Mouse (Mus musculus) midbrain, embryonic 16.5 days (tissue): ENCODE results near the gene Ckap2l. TPM values are rescaled to one million over a fixed set of nuclear protein-coding genes. Genes with fewer than 3 reads are reported as not detected.

Experiments
- ATAC-seq: fragments of 200-750 bp; cut with Nextera tagmentation; 2 replicates; pipeline ENCODE4 v1.8.0; 2017; ENCODE audit warnings: moderate TSS enrichment
- H3K27ac ChIP-seq: fragments of 300-500 bp; sonication (generic); 2 replicates; pipeline ENCODE4 v1.5.1; 2014; ENCODE audit warnings: mild to moderate bottlenecking, low read length, mixed read lengths
- H3K27me3 ChIP-seq: fragments of 300-500 bp; sonication (generic); 2 replicates; pipeline ENCODE4 v1.6.1; 2014; ENCODE audit warnings: low read depth, low read length, mixed read lengths; ENCODE audit not compliant: control insufficient read depth, insufficient read depth
- H3K36me3 ChIP-seq: fragments of 300-500 bp; sonication (generic); 2 replicates; pipeline ENCODE4 v1.6.1; 2014; ENCODE audit warnings: mild to moderate bottlenecking, low read length, moderate library complexity, mixed read lengths; ENCODE audit not compliant: control insufficient read depth, insufficient read depth
- H3K4me1 ChIP-seq: fragments of 300-500 bp; sonication (generic); 2 replicates; pipeline ENCODE4 v1.6.1; 2014; ENCODE audit warnings: mild to moderate bottlenecking, low read length, mixed read lengths; ENCODE audit not compliant: control insufficient read depth, insufficient read depth
- H3K4me2 ChIP-seq: fragments of 300-500 bp; sonication (generic); 2 replicates; pipeline ENCODE4 v1.6.1; 2014; ENCODE audit warnings: mild to moderate bottlenecking, low read length, mixed read lengths
- H3K4me3 ChIP-seq: fragments of 300-500 bp; sonication (generic); 2 replicates; pipeline ENCODE4 v1.5.1; 2014; ENCODE audit warnings: low read depth, mild to moderate bottlenecking, low read length, moderate library complexity, mixed read lengths
- H3K9ac ChIP-seq: fragments of 300-500 bp; sonication (generic); 2 replicates; pipeline ENCODE4 v1.6.1; 2014; ENCODE audit warnings: low read depth, low read length, mixed read lengths
- H3K9me3 ChIP-seq: fragments of 300-500 bp; sonication (generic); replicated peaks from 2 replicates; pipeline ENCODE4 v1.6.1; 2014; ENCODE audit warnings: mild to moderate bottlenecking, low read length, mixed read lengths; ENCODE audit not compliant: control insufficient read depth, poor library complexity, severe bottlenecking
- WGBS: fragments of 180-500 bp; shearing (Covaris S2); extraction: QIAGEN DNeasy Blood & Tissue Kit; methylation state at CpG from one replicate; pipeline ENCODE4 v1.1.7; 2014; 5-methylcytosine and 5-hydroxymethylcytosine counted together
- polyA plus RNA-seq: library from polyadenylated mRNA; unstranded; fragments of >200 nt; fragmentation: Nextera tagmentation; extraction: Ambion mirVana; gene quantifications from 2 replicates; pipeline ENCODE4 v1.2.1, GENCODE M21; 2015

The Ckap2l gene
- polyA plus RNA-seq, 1 experiment from 2014 or later, result 6.5 TPM

DNA sequence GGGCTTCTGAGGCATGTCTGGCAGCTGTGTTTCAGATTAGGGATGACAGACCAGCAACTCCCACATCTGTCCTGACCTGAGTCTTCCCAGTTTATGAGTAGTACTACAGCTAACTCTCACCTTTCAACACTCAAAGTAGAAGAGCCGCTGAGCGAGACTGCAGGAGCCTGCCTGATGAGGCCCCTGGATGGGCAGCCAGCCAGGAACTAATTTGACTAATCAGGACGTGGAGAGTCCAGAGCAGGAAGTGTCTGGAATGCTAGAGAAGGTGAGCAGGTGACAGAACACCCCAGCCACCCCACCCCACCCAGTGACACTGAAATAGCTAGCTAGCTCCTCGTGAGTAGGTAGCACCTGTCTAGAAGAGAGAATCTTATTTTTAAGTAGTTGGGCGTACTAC is 51.4 kb downstream of the Ckap2l start:
- Histone ChIP-seq H3K4me3 (no peak overlapping the region), H3K27ac (no peak overlapping the region), H3K4me1 (peaks cover 3% of the 10 kb centered on the region; the same call in 1 of the 2 replicates), H3K4me2 (no peak overlapping the region), H3K9ac (no peak overlapping the region), H3K36me3 (no peaks in the 10 kb centered on the region), H3K27me3 (no peaks in the 10 kb centered on the region), H3K9me3 (no peaks in the 10 kb centered on the region)
- no peak for ATAC-seq
- 64% methylated on average over 5 of the region's 5 CpGs for WGBS

DNA sequence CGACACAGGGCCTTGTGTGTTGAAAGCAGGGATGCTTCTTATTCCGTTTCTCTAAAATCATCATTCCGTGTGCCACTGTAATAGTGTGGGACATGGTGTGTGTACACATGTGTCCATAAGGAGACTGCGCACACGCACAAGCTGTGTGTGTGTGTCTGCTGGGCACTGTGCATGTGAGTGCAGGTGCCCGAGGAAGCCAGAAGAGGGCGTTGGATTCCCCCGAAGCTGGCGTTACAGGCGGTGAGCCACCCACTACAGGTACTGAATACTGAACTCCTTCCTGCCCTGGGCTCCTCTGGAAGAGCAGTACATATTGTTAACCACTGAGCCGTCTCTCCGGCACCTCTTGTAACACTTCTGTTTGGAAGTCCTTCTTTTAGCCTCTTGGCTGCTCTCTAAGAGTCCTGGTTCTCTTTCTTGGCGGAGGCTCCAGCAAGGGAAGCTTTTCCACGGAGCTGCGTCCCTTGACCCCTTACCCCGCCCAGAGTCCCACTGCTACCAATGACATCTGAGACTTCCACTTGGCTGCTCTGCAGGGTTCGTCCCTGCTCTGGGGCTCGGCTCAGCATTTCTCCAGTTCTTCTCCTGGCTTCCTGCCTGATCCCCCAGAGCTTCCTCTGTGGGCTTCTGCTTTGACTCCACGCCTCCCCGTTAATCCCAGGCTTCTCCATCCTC is 52.4 kb downstream of the Ckap2l start:
- Histone ChIP-seq H3K4me2 (no peak overlapping the region), H3K27me3 (no peaks in the 10 kb centered on the region), H3K9me3 (no peaks in the 10 kb centered on the region), H3K4me1 (peaks cover 3% of the 10 kb centered on the region; the same call in 1 of the 2 replicates), H3K9ac (no peak overlapping the region), H3K4me3 (no peak overlapping the region), H3K36me3 (no peaks in the 10 kb centered on the region), H3K27ac (no peak overlapping the region)
- WGBS, result 89% methylated on average over 20 of the region's 20 CpGs
- ATAC-seq, result no peak

DNA sequence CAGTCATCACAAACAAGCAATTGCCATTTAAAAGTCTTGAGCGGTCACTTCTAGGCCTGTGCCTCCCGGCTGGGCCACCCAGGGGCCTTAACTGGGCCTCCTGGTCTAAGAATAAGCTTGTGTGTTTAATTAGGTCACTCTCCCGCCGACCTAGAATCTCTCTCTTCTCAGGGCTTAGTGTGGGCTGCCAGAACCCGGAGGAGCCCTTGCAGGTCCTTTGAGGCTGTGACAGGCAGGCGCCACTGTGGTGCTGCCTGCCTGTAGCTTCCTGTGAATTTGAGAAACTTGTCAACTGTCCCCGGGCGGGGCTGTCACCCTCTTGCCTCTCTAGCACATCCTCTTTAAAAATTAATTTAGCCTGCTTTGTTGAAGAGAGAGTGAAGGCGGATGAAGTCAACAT is 53.2 kb downstream of the Ckap2l start:
- no peak overlapping the region for H3K4me3 ChIP-seq
- ATAC-seq, result no peak
- 48% methylated on average over 9 of the region's 9 CpGs for WGBS

DNA sequence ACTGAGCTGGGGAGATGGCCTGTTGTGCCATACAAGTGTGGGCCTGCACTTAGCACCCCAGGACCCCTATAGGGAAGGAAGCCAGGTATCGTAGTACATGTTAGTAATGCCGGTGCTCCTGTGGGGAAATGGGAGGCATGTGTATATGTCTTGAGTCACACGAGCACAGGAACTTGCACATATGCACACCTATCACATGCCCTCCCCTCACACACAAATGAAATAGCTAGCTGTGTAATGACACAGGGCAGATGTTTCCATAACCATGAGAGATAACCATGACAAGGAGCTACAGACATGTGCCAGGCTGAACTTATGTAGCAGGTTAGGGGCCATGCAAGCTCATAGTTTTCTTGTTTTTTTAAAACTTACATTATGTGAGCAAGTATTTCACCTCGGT is 54.0 kb downstream of the Ckap2l start:
- ATAC-seq, result no peak
- WGBS, result 96% methylated on average over 4 of the region's 4 CpGs
- H3K27me3 ChIP-seq, result no peaks in the 10 kb centered on the region
- no peak overlapping the region for H3K4me2 ChIP-seq
- no peak overlapping the region for H3K27ac ChIP-seq
- H3K9me3 ChIP-seq, result no peaks in the 10 kb centered on the region
- H3K4me3 ChIP-seq, result no peak overlapping the region
- no peaks in the 10 kb centered on the region for H3K36me3 ChIP-seq
- no peak overlapping the region for H3K9ac ChIP-seq
- H3K4me1 ChIP-seq, result peaks cover 3% of the 10 kb centered on the region; the same call in 1 of the 2 replicates

More for the DNA sequence above, 53.2 kb downstream of the Ckap2l start:
- peaks cover 3% of the 10 kb centered on the region; the same call in 1 of the 2 replicates for H3K4me1 ChIP-seq
- H3K27ac ChIP-seq, result no peak overlapping the region
- no peak overlapping the region for H3K4me2 ChIP-seq
- no peaks in the 10 kb centered on the region for H3K27me3 ChIP-seq
- no peak overlapping the region for H3K9ac ChIP-seq
- H3K9me3 ChIP-seq, result no peaks in the 10 kb centered on the region
- H3K36me3 ChIP-seq, result no peaks in the 10 kb centered on the region

DNA sequence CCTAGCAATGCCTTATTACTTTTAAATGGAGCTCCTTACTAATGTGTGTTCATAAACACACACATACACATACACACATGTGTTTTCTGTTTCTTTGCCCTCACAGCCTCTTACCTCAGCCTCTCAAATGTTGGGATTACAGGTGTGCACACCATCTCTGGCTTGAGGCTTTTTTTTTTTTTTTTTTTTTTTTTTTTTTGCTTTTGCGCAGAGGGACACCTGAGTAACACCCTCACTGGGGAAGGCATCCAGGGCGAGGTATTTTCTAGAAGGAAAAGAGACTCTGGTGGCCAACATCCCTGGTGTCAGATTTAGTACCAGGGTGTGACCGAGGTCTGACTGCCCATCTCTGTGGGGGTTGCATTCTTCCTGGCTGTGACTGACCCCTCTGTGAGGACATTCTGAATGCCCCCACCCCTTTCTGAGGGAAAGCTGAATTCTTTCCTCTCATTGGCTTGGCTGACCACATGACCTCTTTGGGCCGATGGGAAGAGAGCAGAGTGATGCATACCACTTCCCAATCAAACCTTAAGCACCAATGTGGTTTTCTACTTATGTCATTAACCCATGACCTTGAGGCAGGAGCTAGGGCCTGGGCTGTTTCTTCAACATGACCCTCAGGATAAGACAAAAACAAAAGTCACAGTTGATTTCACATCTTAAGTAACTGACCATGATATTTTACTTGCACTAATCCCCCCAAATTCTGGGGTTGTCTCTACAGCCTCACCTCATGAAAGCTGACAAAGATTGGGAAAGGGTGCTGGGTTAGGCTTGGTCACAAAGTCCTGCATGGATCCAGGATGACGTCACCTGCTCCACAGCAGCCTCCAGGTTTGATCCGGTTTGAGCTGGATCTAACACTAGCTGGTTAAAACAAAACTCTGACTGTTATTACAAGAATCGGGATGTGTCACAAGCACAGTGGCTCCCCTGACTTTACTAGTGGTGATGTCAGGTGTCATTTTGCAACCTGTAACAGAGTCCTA is 54.9 kb downstream of the Ckap2l start:
- Histone ChIP-seq H3K4me3 (no peak overlapping the region), H3K9ac (no peak overlapping the region), H3K4me1 (peaks cover 3% of the 10 kb centered on the region; the same call in 1 of the 2 replicates), H3K27ac (no peak overlapping the region), H3K9me3 (no peaks in the 10 kb centered on the region), H3K36me3 (no peaks in the 10 kb centered on the region), H3K4me2 (no peak overlapping the region), H3K27me3 (no peaks in the 10 kb centered on the region)
- ATAC-seq, result no peak
- WGBS, result 62% methylated on average over 7 of the region's 7 CpGs

DNA sequence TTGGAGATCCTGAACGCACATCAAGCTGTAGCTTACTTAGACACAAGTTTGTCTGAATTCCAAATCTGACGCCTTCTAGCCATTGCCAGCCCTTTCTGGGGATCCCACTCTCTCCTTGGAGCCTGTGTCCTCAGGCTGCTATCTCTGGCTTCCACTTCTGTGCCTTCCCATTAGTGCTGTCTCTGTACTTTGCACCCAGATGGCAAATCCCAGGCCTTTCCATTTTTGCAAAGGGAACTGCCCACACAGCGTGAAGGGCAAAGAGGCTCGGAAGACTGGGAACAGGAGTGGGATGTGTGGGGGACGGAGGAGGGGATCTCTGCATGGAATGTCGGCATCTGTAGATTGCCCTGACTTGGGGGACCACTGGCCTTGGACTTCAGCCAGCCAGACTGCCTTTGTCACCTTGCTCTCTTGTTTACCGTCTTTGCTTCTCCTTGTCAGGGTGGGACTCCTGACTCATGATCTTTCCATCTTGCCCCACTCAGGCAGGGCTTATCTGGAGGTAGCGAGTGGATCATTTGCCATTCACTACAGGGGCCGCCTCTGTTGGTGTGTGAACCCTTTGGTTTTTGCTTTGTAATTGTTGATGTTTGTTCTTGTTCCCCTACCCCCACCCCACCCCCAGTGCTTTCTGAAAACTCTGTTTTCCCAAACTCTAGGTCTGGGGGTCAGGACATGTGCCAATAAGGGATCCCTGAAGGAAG is 56.1 kb downstream of the Ckap2l start:
- H3K9me3 ChIP-seq, result no peaks in the 10 kb centered on the region
- no peak overlapping the region for H3K9ac ChIP-seq
- WGBS, result 68% methylated on average over 9 of the region's 9 CpGs
- ATAC-seq, result no peak
- H3K4me3 ChIP-seq, result no peak overlapping the region
- H3K27ac ChIP-seq, result no peak overlapping the region
- no peaks in the 10 kb centered on the region for H3K36me3 ChIP-seq
- no peak overlapping the region for H3K4me2 ChIP-seq
- no peaks in the 10 kb centered on the region for H3K27me3 ChIP-seq
- peaks cover 3% of the 10 kb centered on the region; the same call in 1 of the 2 replicates for H3K4me1 ChIP-seq

DNA sequence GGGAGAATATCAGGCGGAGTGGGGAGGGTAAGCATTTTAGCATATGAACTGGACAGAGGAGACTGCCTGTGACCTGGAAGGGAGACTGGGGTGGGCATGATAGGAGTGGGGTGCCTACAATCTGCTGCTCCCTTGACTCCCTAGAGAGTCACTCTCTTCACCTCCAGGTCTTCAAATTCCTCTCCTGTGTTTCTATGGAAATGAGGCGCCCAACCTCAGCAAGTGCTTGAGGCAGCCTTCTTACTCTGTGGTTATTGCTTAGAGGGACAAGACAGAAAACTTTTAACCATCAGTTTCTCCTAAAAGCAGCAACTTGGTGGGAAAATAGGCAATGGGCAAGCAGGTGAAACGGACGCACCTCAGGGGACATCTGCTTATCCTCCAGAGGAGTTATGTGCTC is 60.5 kb downstream of the Ckap2l start:
- H3K4me1 ChIP-seq, result peaks cover 3% of the 10 kb centered on the region; the same call in 1 of the 2 replicates
- H3K4me2 ChIP-seq, result no peak overlapping the region
- no peak overlapping the region for H3K4me3 ChIP-seq
- ATAC-seq, result no peak
- H3K27me3 ChIP-seq, result no peaks in the 10 kb centered on the region
- H3K36me3 ChIP-seq, result no peaks in the 10 kb centered on the region
- 77% methylated on average over 4 of the region's 4 CpGs for WGBS
- no peak overlapping the region for H3K27ac ChIP-seq
- H3K9me3 ChIP-seq, result no peaks in the 10 kb centered on the region
- H3K9ac ChIP-seq, result no peak overlapping the region

DNA sequence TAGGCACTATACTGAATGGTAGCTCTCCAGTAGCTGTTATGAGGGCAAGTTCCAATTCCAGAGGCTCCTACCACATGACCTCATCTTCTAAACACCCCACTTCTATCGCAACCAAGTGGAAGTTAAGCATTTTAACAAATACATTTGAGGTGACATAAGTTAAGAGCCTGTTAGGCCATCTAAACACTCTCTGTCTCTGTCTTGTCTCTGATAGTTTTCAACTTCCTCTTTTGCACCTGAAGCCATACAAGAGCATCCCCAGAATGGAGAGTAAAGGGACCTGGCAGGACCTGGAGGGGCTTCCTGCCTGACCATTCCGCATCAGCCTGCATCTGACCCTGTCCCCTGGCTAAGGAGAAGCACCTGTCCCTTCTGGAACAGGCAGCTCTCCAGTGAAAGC is 62.3 kb downstream of the Ckap2l start:
- H3K9me3 ChIP-seq, result no peaks in the 10 kb centered on the region
- H3K27me3 ChIP-seq, result no peaks in the 10 kb centered on the region
- no peak overlapping the region for H3K27ac ChIP-seq
- no peak overlapping the region for H3K4me2 ChIP-seq
- H3K9ac ChIP-seq, result no peak overlapping the region
- no peaks in the 10 kb centered on the region for H3K4me1 ChIP-seq
- H3K36me3 ChIP-seq, result no peaks in the 10 kb centered on the region
- no peak overlapping the region for H3K4me3 ChIP-seq
- no peak for ATAC-seq
- 85% methylated on average over 2 of the region's 2 CpGs for WGBS
